Mouse (Mus musculus): ENCODE data around the gene Tbl1xr1.

- no peak for TF ChIP-seq POLR2A (IDR thresholded peaks at IDR 0.05; ENCODE audit: low read depth, low read length)
- no peak for TF ChIP-seq CTCF (IDR thresholded peaks at IDR 0.05; ENCODE audit: borderline replicate concordance, insufficient read depth, low read length)
Observed at GRCm38 (mm10) chr3:22109651-22110050, 33.2 kb downstream of the Tbl1xr1 start.
